Mouse (Mus musculus) testis, postnatal 10 days (tissue): ENCODE data around the gene Limch1.

ENCODE experiments used
- DNase-seq: peaks from one replicate; pipeline ENCODE4 v3.0.0; 2021; ENCODE audit warnings: low spot score

Limch1 gene

DNA sequence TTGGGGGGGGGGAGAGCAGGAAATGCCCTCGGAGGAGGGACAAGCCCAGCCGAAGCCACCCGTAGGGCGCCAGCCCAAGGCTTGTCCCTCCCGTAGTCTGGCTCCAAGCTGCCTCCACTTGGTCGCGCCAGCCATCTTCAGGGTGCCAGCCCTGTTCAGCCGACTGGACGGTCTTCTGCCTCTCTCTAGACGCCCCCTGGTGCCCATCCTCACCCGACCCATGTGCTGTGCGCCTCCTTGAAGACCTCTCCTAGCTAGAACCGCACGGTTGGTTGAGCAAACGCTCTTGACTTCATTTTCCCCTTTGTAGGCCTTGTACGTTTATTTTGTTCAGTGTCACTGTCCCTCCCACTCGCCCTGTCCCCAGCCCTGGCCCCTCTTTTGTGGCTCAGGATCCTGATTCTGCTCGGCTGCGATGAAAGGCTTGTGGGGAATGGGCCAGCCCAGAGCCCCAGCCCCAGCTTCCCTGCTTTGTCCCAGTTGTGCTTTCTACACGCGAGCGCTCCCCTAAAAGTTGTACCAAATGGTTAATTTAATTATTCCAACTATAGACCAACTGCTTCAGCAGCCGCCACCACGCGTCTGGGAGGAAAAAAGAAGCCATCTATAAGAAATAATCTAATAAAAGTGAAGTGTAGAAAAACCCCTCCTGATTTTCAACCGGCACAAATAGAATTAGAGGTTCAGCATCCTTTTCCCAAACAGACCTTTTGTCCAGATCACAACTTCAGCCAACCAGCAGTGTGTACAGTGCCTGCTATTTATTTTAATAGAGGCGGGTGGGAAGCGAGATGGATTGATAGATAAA is 356.4 kb downstream of the Limch1 start:
- peak; percentile 44 for DNase-seq

- no peak for DNase-seq
Measured at GRCm38 (mm10) chr5:67103016-67103415, 357.4 kb downstream of the Limch1 start.

- no peak for DNase-seq
Measured at GRCm38 (mm10) chr5:67106261-67106660, 360.6 kb downstream of the Limch1 start.
